Mouse (Mus musculus) liver, adult 2 months (tissue): ENCODE data around the gene Reck.

Experiments
- CTCF ChIP-seq: fragments of 200-500 bp; IDR thresholded peaks from 2 replicates; pipeline ENCODE4 v1.5.1; 2011; ENCODE audit warnings: low read depth, low read length, control low read depth
- POLR2A ChIP-seq: fragments of 200-500 bp; IDR thresholded peaks from 2 replicates; pipeline ENCODE4 v1.6.1; 2011; ENCODE audit warnings: low read length, control low read depth; ENCODE audit not compliant: insufficient read depth; ENCODE audit errors: extremely low read depth

DNA sequence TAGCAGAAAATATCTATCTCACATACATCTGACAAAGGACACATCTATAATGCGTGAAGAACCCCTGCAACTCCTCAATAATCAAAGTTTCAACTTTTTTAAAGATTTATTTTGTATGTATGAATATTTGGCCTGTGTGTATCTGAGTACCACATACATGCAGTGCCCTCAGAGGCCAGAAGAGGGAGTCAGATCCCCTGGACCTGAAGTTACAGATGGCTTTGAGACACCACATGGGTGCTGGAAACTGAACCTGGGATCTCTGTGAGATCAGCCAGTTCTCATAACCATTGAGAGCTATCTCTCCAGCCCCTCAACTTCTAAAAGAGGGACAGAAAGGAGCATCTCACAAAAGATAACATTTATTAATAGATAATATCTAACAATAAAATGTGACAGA, 45.3 kb downstream of the Reck start:
- no peak; the same call in 1 of the 2 replicates for TF ChIP-seq CTCF
- TF ChIP-seq POLR2A = no peak
